12 mouse cellular contexts compared by ENCODE assay signal in genomic region chr4:152029997-152030396, GRCm38 (mm10). TPM values are rescaled to one million over a fixed set of nuclear protein-coding genes. Genes with fewer than 3 reads are reported as not detected.
A peak's percentile ranks its signal among the peaks of the same experiment; 100 is the strongest.
DNase-seq lines count a peak whose midpoint lies in the region; ATAC-seq and TF ChIP-seq lines count a peak whose summit lies in the region.
"Had no signal": no experiment of that assay in that cellular context is flagged by ENCODE, and none has a peak within 500 bp of the region (broad histone marks: within the 10 kb centered on the region; RNA-seq: fewer than 3 reads in every experiment).

No protein-coding gene starts in this region.

- no peak overlapping the region for H3K4me3 ChIP-seq in heart, postnatal 0 days (ENCODE audit: low read depth, low read length)
- no peak overlapping the region for H3K4me3 ChIP-seq in neural tube, embryonic 12.5 days
- no peak overlapping the region for H3K4me3 ChIP-seq in hindbrain, embryonic 15.5 days
- H3K4me3 ChIP-seq: liver, embryonic 15.5 days had no signal

- no peak overlapping the region for H3K27ac ChIP-seq in heart, postnatal 0 days (ENCODE audit: low read depth)
- H3K27ac ChIP-seq in neural tube, embryonic 12.5 days, result no peak overlapping the region
- no peak overlapping the region for H3K27ac ChIP-seq in hindbrain, embryonic 15.5 days (replicated peaks)
- H3K27ac ChIP-seq: liver, embryonic 15.5 days had no signal

- H3K4me2 ChIP-seq in heart, postnatal 0 days (ENCODE audit: low read depth, low read length), result no peak overlapping the region
- 0 out of 2 replicates have a peak overlapping the region, but pooled peaks have one; percentile 1 for H3K4me2 ChIP-seq in neural tube, embryonic 12.5 days (replicated peaks)
- H3K4me2 ChIP-seq in hindbrain, embryonic 15.5 days, result peak overlapping the region; percentile 20
- H3K4me2 ChIP-seq: liver, embryonic 15.5 days had no signal

- no peak for DNase-seq in heart, postnatal 0 days (ENCODE audit: low spot score)
- no peak for DNase-seq in heart, adult 9 months (ENCODE audit: low spot score in 2 of 2)
- DNase-seq in neural tube, embryonic 10.5 days (ENCODE audit: extremely low spot score, low spot score), result no peak
- DNase-seq in retina, embryonic 14.5 days (ENCODE audit: low spot score), result peak; percentile 46
- no peak for DNase-seq in right cerebral cortex, postnatal 36 days (ENCODE audit: low spot score in 2 of 2)
- DNase-seq in heart, postnatal 36 days, result no peak
- DNase-seq: cerebellum, adult 18-20 months; gastrocnemius, postnatal 10 days; thymus, adult 18-20 months had no signal

- ATAC-seq in heart, postnatal 0 days (ENCODE audit: insufficient read depth, low read depth), result no peak
- ATAC-seq in neural tube, embryonic 12.5 days (ENCODE audit: low FRiP score, low read depth), result no peak
- no peak for ATAC-seq in hindbrain, embryonic 15.5 days (ENCODE audit: low FRiP score, low read depth)

- no peaks in the 10 kb centered on the region for H3K36me3 ChIP-seq in heart, postnatal 0 days (replicated peaks; ENCODE audit: control insufficient read depth, insufficient read depth, low read length)
- no peaks in the 10 kb centered on the region; the same call in 1 of the 2 replicates for H3K36me3 ChIP-seq in neural tube, embryonic 12.5 days
- H3K36me3 ChIP-seq in hindbrain, embryonic 15.5 days, result no peaks in the 10 kb centered on the region

- no peak overlapping the region for H3K9ac ChIP-seq in heart, postnatal 0 days (replicated peaks; ENCODE audit: low read depth, low read length)
- no peak overlapping the region for H3K9ac ChIP-seq in neural tube, embryonic 12.5 days
- H3K9ac ChIP-seq in hindbrain, embryonic 15.5 days, result no peak overlapping the region
- H3K9ac ChIP-seq: liver, embryonic 15.5 days had no signal

- WGBS in heart, postnatal 0 days, result 83% methylated on average over 4 of the region's 4 CpGs
- WGBS in neural tube, embryonic 12.5 days, result 78% methylated on average over 4 of the region's 4 CpGs
- WGBS in hindbrain, embryonic 15.5 days, result 56% methylated on average over 4 of the region's 4 CpGs

- TF ChIP-seq EP300 in heart, postnatal 0 days (IDR thresholded peaks at IDR 0.05; ENCODE audit: low read depth), result no peak

- 0 out of 2 replicates have a peak, but pooled peaks have one; percentile 27 for TF ChIP-seq CTCF in heart, postnatal 0 days (IDR thresholded peaks at IDR 0.05; ENCODE audit: low read depth)

- H3K4me1 ChIP-seq in heart, postnatal 0 days (ENCODE audit: control insufficient read depth, insufficient read depth), result peaks cover 22% of the 10 kb centered on the region
- peaks cover 41% of the 10 kb centered on the region for H3K4me1 ChIP-seq in neural tube, embryonic 12.5 days
- peaks cover 42% of the 10 kb centered on the region for H3K4me1 ChIP-seq in hindbrain, embryonic 15.5 days (replicated peaks)

- H3K9me3 ChIP-seq in heart, postnatal 0 days (replicated peaks; ENCODE audit: control insufficient read depth, low read length), result no peaks in the 10 kb centered on the region
- H3K9me3 ChIP-seq in neural tube, embryonic 12.5 days, result no peaks in the 10 kb centered on the region
- H3K9me3 ChIP-seq in hindbrain, embryonic 15.5 days, result no peaks in the 10 kb centered on the region
- H3K9me3 ChIP-seq: liver, embryonic 15.5 days had no signal

- intact Hi-C loops in heart, postnatal 36 days (cut with DNase I), result loop anchor here (2.0 kb wide), 1 partner anchor 41 kb away; the partner anchor contains the start of gene Thap3

- no peaks in the 10 kb centered on the region for H3K27me3 ChIP-seq in heart, postnatal 0 days (ENCODE audit: control insufficient read depth, insufficient read depth, low read length)
- no peaks in the 10 kb centered on the region for H3K27me3 ChIP-seq in neural tube, embryonic 12.5 days (replicated peaks)
- H3K27me3 ChIP-seq in hindbrain, embryonic 15.5 days, result no peaks in the 10 kb centered on the region

RNA-seq across cellular contexts. Expression of gene Zbtb48, which starts 2.5 kb away (rescaled TPM):
- total RNA-seq in heart, postnatal 0 days (2014; rRNA removed; ENCODE audit: low replicate concordance), result 1.7 and 11.3 TPM in 2 replicates
- polyA plus RNA-seq in heart, postnatal 0 days (2015; fragmentation: Nextera tagmentation; extraction: Ambion mirVana), result 6.5 and 9.0 TPM in 2 replicates
- 17.8 and 20.4 TPM in 2 replicates for polyA plus RNA-seq in neural tube, embryonic 12.5 days (2016; fragmentation: Nextera tagmentation; extraction: Ambion mirVana)
- 18.3 and 18.5 TPM in 2 replicates for polyA plus RNA-seq in hindbrain, embryonic 15.5 days (2015; fragmentation: Nextera tagmentation; extraction: Ambion mirVana)
- total RNA-seq in heart, postnatal 36 days (2021), result 1 to 10 TPM; 3.5 to 4.4 TPM

RNA-seq across cellular contexts. Expression of gene Tas1r1, which starts 8.4 kb away (rescaled TPM):
- not detected in 2 replicates for total RNA-seq in heart, postnatal 0 days (2014; rRNA removed; ENCODE audit: low replicate concordance)
- 0.07 and 0.08 TPM in 2 replicates for polyA plus RNA-seq in heart, postnatal 0 days (2015; fragmentation: Nextera tagmentation; extraction: Ambion mirVana)
- polyA plus RNA-seq in neural tube, embryonic 12.5 days (2016; fragmentation: Nextera tagmentation; extraction: Ambion mirVana), result 1.2 and 1.4 TPM in 2 replicates
- 1.6 and 1.8 TPM in 2 replicates for polyA plus RNA-seq in hindbrain, embryonic 15.5 days (2015; fragmentation: Nextera tagmentation; extraction: Ambion mirVana)
- total RNA-seq in heart, postnatal 36 days (2021), result not detected

RNA-seq across cellular contexts. Expression of gene Nol9, which starts 9.1 kb away (rescaled TPM):
- 8.0 and 13.9 TPM in 2 replicates for total RNA-seq in heart, postnatal 0 days (2014; rRNA removed; ENCODE audit: low replicate concordance)
- polyA plus RNA-seq in heart, postnatal 0 days (2015; fragmentation: Nextera tagmentation; extraction: Ambion mirVana), result 7.5 and 7.8 TPM in 2 replicates
- polyA plus RNA-seq in neural tube, embryonic 12.5 days (2016; fragmentation: Nextera tagmentation; extraction: Ambion mirVana), result 33.5 and 34.8 TPM in 2 replicates
- 24.7 and 27.1 TPM in 2 replicates for polyA plus RNA-seq in hindbrain, embryonic 15.5 days (2015; fragmentation: Nextera tagmentation; extraction: Ambion mirVana)
- total RNA-seq in heart, postnatal 36 days (2021), result 10 to 100 TPM; 10.1 to 10.5 TPM

RNA-seq across cellular contexts. Expression of gene Klhl21, which starts 21.4 kb away (rescaled TPM):
- total RNA-seq in heart, postnatal 0 days (2014; rRNA removed; ENCODE audit: low replicate concordance), result 56.5 and 70.4 TPM in 2 replicates
- polyA plus RNA-seq in heart, postnatal 0 days (2015; fragmentation: Nextera tagmentation; extraction: Ambion mirVana), result 24.7 and 31.8 TPM in 2 replicates
- 7.2 and 7.6 TPM in 2 replicates for polyA plus RNA-seq in neural tube, embryonic 12.5 days (2016; fragmentation: Nextera tagmentation; extraction: Ambion mirVana)
- polyA plus RNA-seq in hindbrain, embryonic 15.5 days (2015; fragmentation: Nextera tagmentation; extraction: Ambion mirVana), result 4.7 and 5.4 TPM in 2 replicates
- total RNA-seq in heart, postnatal 36 days (2021), result 10 to 100 TPM; 86.2 to 91.5 TPM

RNA-seq across cellular contexts. Expression of gene Phf13, which starts 33.9 kb away (rescaled TPM):
- total RNA-seq in heart, postnatal 0 days (2014; rRNA removed; ENCODE audit: low replicate concordance), result 8.0 and 10.7 TPM in 2 replicates
- polyA plus RNA-seq in heart, postnatal 0 days (2015; fragmentation: Nextera tagmentation; extraction: Ambion mirVana), result 8.4 and 9.3 TPM in 2 replicates
- polyA plus RNA-seq in neural tube, embryonic 12.5 days (2016; fragmentation: Nextera tagmentation; extraction: Ambion mirVana), result 30.5 and 31.3 TPM in 2 replicates
- polyA plus RNA-seq in hindbrain, embryonic 15.5 days (2015; fragmentation: Nextera tagmentation; extraction: Ambion mirVana), result 23.1 and 25.5 TPM in 2 replicates
- total RNA-seq in heart, postnatal 36 days (2021), result 1 to 10 TPM; 6.4 to 7.0 TPM
